Mouse (Mus musculus) CD4-positive naive resting alpha-beta T cell, adult 57 days (primary cell): ENCODE results near the gene Anapc15-ps. TPM values are rescaled to one million over a fixed set of nuclear protein-coding genes. Genes with fewer than 3 reads are reported as not detected.

Experiments used
- total RNA-seq: library from RNA; stranded (reverse); gene quantifications from one replicate; pipeline ENCODE4 v1.2.4, GENCODE M21; 2023

Gene Anapc15-ps
- not detected for total RNA-seq

GRCm38 (mm10) chr10:95673351-95673750, at the start of gene Anapc15-ps:
Gene Anapc15-ps, minus strand, starts transcription at chr10:95673451.

Other genes starting within 250 kb of the Anapc15-ps start
- gene Mrpl42, start 171.5 kb downstream of the Anapc15-ps start, total RNA-seq: 45.8 TPM
- 96.8 TPM for gene Ube2n, start 158.3 kb downstream of the Anapc15-ps start, total RNA-seq
- gene Nudt4, start 109.3 kb downstream of the Anapc15-ps start, total RNA-seq: 20.8 TPM
- not detected for gene Gm33543, start 169.5 kb upstream of the Anapc15-ps start, total RNA-seq